Comparison of ENCODE assay signal across 9 mouse cellular contexts in the genomic region with DNA sequence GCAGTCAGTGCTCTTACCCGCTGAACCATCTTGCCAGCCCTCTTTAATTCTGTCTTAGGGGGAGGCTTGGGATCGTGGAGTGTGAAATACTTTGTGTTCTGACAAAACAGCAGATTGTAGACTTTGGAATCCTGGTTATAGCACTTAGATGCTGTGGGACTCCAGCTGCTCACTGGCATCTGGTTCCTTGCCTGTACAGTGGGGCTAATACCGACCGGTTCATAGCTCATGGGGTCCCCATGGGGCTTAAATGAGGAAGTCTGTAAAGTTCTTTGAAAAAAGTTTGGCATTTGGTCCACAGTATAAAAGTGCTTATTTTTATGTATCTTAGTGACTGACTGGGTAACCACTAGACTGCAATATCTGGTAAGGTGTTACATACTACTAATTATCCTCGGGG. TPM values are rescaled to one million over a fixed set of nuclear protein-coding genes. Genes with fewer than 3 reads are reported as not detected.
A peak's percentile ranks its signal among the peaks of the same experiment; 100 is the strongest.
DNase-seq lines count a peak whose midpoint lies in the region; ATAC-seq lines count a peak whose summit lies in the region.
"Had no signal": no experiment of that assay in that cellular context is flagged by ENCODE, and none has a peak within 500 bp of the region (broad histone marks: within the 10 kb centered on the region; RNA-seq: fewer than 3 reads in every experiment).

No protein-coding gene starts in this region.

- H3K9me3 ChIP-seq in forebrain, embryonic 10.5 days, result no peaks in the 10 kb centered on the region
- no peaks in the 10 kb centered on the region for H3K9me3 ChIP-seq in forebrain, embryonic 11.5 days (ENCODE audit: control insufficient read depth, low read length)
- no peaks in the 10 kb centered on the region for H3K9me3 ChIP-seq in liver, embryonic 16.5 days (replicated peaks; ENCODE audit: control insufficient read depth, low read length)

- H3K27ac ChIP-seq in forebrain, embryonic 10.5 days, result no peak overlapping the region
- H3K27ac ChIP-seq in forebrain, embryonic 11.5 days (ENCODE audit: low read depth, low read length), result no peak overlapping the region
- no peak overlapping the region for H3K27ac ChIP-seq in liver, embryonic 16.5 days (ENCODE audit: low read length)

- peaks cover 46% of the 10 kb centered on the region for H3K4me1 ChIP-seq in forebrain, embryonic 10.5 days
- H3K4me1 ChIP-seq in forebrain, embryonic 11.5 days (replicated peaks; ENCODE audit: control insufficient read depth, insufficient read depth, low read length), result peaks cover 18% of the 10 kb centered on the region
- peaks cover 28% of the 10 kb centered on the region for H3K4me1 ChIP-seq in liver, embryonic 16.5 days (ENCODE audit: control insufficient read depth, low read depth, low read length)

- no peak for DNase-seq in forebrain, embryonic 10.5 days (ENCODE audit: extremely low spot score, low spot score)
- DNase-seq in forebrain, embryonic 11.5 days (ENCODE audit: low spot score), result no peak
- peak; percentile 35 to 39 for DNase-seq in spleen, postnatal 36 days (ENCODE audit: low spot score in 2 of 2)
- DNase-seq in spleen, postnatal 14 days (ENCODE audit: low spot score in 2 of 2), result no peak
- no peak for DNase-seq in cerebellum, postnatal 4 days (ENCODE audit: low spot score in 2 of 2)
- no peak for DNase-seq in frontal cortex, postnatal 14 days (ENCODE audit: low spot score in 2 of 2)
- no peak for DNase-seq in adrenal gland, postnatal 4 days (ENCODE audit: low spot score in 2 of 2)
- DNase-seq: right cerebral cortex, postnatal 4 days had no signal

- H3K4me3 ChIP-seq in forebrain, embryonic 10.5 days, result peak overlapping the region; percentile 98; the same call in 1 of the 2 replicates
- no peak overlapping the region for H3K4me3 ChIP-seq in forebrain, embryonic 11.5 days (ENCODE audit: low read depth, low read length)
- H3K4me3 ChIP-seq in liver, embryonic 16.5 days (ENCODE audit: low read depth, low read length), result peak overlapping the region; percentile 75

- no peak overlapping the region for H3K4me2 ChIP-seq in forebrain, embryonic 11.5 days (ENCODE audit: low read depth, low read length, severe bottlenecking)
- peak overlapping the region; percentile 81 for H3K4me2 ChIP-seq in liver, embryonic 16.5 days (ENCODE audit: low read depth, low read length)

- peaks cover 86% of the 10 kb centered on the region for H3K36me3 ChIP-seq in forebrain, embryonic 10.5 days (replicated peaks)
- H3K36me3 ChIP-seq in forebrain, embryonic 11.5 days (ENCODE audit: control insufficient read depth, insufficient read depth, low read length), result peaks cover 9% of the 10 kb centered on the region; the same call in 1 of the 2 replicates
- H3K36me3 ChIP-seq in liver, embryonic 16.5 days (ENCODE audit: control insufficient read depth, insufficient read depth), result peaks cover 64% of the 10 kb centered on the region

- ATAC-seq in forebrain, embryonic 11.5 days (replicated peaks; ENCODE audit: low FRiP score), result no peak
- ATAC-seq in liver, embryonic 16.5 days (ENCODE audit: low read depth), result no peak

- no peaks in the 10 kb centered on the region for H3K27me3 ChIP-seq in forebrain, embryonic 10.5 days (ENCODE audit: poor library complexity, severe bottlenecking)
- H3K27me3 ChIP-seq in forebrain, embryonic 11.5 days (ENCODE audit: control insufficient read depth, insufficient read depth, low read length), result no peaks in the 10 kb centered on the region
- no peaks in the 10 kb centered on the region for H3K27me3 ChIP-seq in liver, embryonic 16.5 days (ENCODE audit: control insufficient read depth, insufficient read depth, low read depth, low read length)

- 91% methylated on average over 5 of the region's 5 CpGs for WGBS in forebrain, embryonic 10.5 days
- WGBS in forebrain, embryonic 11.5 days, result 82% methylated on average over 5 of the region's 5 CpGs
- 38% methylated on average over 5 of the region's 5 CpGs for WGBS in liver, embryonic 16.5 days (ENCODE audit: insufficient replicate concordance)

- H3K9ac ChIP-seq in forebrain, embryonic 11.5 days (ENCODE audit: low read length), result no peak overlapping the region
- peak overlapping the region; percentile 47 for H3K9ac ChIP-seq in liver, embryonic 16.5 days (ENCODE audit: low read depth, low read length)

RNA-seq across cellular contexts. Expression of gene Ppp1r15b, which starts 4.9 kb away (rescaled TPM):
- 59.1 and 59.3 TPM in 2 replicates for polyA plus RNA-seq in forebrain, embryonic 10.5 days (2016; fragmentation: Nextera tagmentation; extraction: Ambion mirVana)
- polyA plus RNA-seq in forebrain, embryonic 11.5 days (2014; fragmentation: Nextera tagmentation; extraction: Ambion mirVana), result 62.8 and 69.7 TPM in 2 replicates
- polyA plus RNA-seq in liver, embryonic 16.5 days (2015; fragmentation: Nextera tagmentation; extraction: Ambion mirVana), result 46.1 and 48.9 TPM in 2 replicates
- 10 to 100 TPM; 71.6 to 75.0 TPM for total RNA-seq in adrenal gland, postnatal 4 days (2021)

RNA-seq across cellular contexts. Expression of gene Plekha6, which starts 28.2 kb away (rescaled TPM):
- 9.0 and 9.9 TPM in 2 replicates for polyA plus RNA-seq in forebrain, embryonic 10.5 days (2016; fragmentation: Nextera tagmentation; extraction: Ambion mirVana)
- 16.2 and 18.8 TPM in 2 replicates for polyA plus RNA-seq in forebrain, embryonic 11.5 days (2014; fragmentation: Nextera tagmentation; extraction: Ambion mirVana)
- 2.8 and 3.7 TPM in 2 replicates for polyA plus RNA-seq in liver, embryonic 16.5 days (2015; fragmentation: Nextera tagmentation; extraction: Ambion mirVana)
- total RNA-seq in adrenal gland, postnatal 4 days (2021), result 10 to 100 TPM; 22.2 to 32.7 TPM

Comparison
In these comparisons a context has a peak if more than half of its experiments do, and no peak if none do; other contexts are left out.
1. DNase-seq: peak in spleen, postnatal 36 days (2 of 2); none in forebrain, embryonic 10.5 days (single experiment), forebrain, embryonic 11.5 days (single experiment), spleen, postnatal 14 days (0 of 2), cerebellum, postnatal 4 days (0 of 2), frontal cortex, postnatal 14 days (0 of 2) and adrenal gland, postnatal 4 days (0 of 2).